Mouse (Mus musculus): ENCODE measurements around the gene Golim4. TPM values are rescaled to one million over a fixed set of nuclear protein-coding genes. Genes with fewer than 3 reads are reported as not detected.
"Not testable (repeated sequence)": the region's sequence is repeated elsewhere in the genome, so short reads cannot be mapped to it uniquely, and the experiment has no call there.

Gene Golim4
- total RNA-seq (2021): 10 to 100 TPM; 30.7 to 32.7 TPM

DNA sequence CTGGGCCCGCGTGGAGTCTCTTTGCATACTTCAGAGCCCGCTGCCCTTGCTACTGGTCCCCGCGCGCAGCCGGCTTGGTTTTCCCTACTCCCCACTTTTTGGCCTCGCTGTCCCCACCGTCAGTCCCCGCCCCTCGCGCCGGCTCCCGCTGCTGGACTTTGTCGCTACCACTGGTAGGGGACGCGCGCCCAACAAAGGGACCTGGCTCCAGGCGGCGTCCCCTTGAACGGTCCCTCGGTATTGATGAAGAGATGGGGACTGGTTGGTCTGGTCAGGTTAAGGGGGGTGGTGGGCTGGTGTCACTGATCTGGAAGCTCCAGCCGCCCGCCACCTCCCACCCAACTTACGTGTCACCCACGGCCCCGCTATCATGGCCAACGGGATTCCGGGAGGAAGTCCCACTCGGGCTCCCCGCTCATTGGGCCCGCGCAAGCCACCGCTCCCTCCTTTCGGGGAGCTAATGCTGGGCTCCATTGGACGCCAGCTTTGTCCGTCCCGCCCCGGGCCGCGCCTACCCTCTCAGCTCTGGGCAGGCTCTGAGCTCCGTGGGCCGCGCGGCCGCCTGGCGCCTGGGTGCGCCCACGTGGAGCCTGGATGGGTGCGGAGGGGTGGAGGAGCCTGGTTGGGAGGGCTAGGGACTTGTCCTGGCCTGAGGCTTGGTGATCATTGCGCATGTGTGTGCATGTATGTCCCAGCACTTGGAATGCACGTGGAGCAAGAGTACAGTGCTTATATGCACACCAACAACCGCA is at the start of gene Golim4:
TSS of gene Golim4 (minus strand) at position 399 of the 752 bp plus-strand sequence.
- intact Hi-C loops (cut with DNase I): loop anchor here (2.0 kb wide), 1 partner anchor 46 kb away; no protein-coding TSS in a partner anchor
- DNase-seq: peak; percentile 95 to 96

DNA sequence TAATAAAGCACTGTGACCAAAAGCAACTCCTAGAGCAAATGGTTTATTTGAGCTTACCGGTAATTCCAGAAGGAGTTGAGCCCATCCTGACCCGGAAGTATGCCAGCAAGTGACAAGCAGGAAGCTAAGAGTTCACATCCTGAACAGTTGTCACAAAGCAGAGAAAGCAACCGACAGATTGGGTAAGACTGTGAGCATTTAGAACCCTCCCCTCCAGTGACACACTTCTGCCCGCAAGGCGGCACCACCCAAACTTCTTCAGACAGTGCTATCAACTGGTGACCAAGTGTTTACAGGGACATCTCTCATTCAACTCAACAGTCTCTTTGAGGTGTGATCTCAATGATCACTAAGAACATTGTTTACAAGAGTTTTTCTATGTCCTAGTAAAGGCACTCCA is 48.9 kb upstream of the Golim4 start:
- intact Hi-C loops (cut with DNase I): no loop called here
- DNase-seq: no peak

DNA sequence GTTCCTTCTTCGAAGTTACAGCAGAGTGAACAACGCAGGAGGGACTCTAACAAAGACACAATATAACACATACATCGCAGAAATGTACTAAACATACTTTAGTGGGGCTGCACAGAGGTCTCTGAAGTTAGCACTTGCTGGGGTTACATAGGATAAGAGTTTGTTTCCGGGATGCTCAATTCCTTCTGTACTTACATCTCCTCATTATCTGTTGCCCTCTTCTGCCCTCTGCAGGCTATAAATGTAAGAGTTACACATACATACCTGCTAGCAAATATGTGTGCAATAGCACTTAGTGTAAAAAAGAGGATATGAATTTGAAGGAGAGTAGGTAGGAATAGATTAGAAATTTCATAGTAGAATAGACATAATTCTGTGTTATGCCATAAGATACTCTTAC is 44.4 kb upstream of the Golim4 start:
- intact Hi-C loops (cut with DNase I): loop anchor here (1.0 kb wide), 1 partner anchor 91 kb away; no protein-coding TSS in a partner anchor
- DNase-seq: peak; percentile 57 to 62

DNA sequence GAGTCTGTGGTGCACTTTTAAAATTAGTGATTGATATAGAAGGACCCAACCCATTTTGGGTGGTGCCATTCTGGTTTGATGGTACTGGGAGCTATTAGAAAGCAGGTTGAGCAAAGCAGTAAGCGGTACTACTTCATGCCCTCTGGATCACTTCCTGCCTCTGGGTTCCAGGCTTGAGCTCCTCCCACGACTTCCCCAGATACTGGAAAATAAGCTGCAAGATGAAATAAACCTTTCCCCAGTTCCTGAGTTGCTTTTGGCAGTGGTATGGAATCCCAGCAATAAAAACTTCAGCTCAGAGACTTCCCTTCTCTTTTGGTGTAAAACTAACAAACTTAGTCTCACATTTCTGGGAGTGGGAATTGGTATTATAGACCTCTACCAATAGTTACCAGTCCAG is 43.7 kb upstream of the Golim4 start:
- intact Hi-C loops (cut with DNase I): no loop called here
- no peak for DNase-seq

DNA sequence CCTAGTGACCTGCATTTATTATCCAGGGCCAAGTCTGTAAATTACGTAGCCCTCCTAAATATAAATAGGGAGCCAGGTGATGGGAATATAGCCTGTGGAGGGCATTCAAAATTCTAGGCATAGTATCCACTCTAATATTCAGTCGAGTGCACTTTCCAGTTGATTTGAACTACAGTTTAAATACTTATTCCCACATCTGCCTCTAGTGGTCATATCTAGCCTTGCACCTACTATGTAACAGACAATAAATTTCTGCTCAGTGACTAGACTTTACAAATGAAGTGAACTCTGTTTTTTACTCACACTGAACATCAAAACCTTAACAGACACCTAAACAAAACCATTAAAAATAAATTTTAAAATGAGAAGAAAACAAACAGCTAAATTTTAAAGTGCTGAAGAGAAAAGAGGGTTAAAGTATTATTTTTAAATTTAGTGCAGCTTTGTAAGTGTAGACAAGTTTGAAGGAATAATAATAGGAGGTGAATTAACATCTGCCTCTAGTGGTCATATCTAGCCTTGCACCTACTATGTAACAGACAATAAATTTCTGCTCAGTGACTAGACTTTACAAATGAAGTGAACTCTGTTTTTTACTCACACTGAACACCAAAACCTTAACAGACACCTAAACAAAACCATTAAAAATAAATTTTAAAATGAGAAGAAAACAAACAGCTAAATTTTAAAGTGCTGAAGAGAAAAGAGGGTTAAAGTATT is 24.4 kb upstream of the Golim4 start:
- peak; percentile 5 to 16 for DNase-seq
- intact Hi-C loops (cut with DNase I): not testable (repeated sequence)

DNA sequence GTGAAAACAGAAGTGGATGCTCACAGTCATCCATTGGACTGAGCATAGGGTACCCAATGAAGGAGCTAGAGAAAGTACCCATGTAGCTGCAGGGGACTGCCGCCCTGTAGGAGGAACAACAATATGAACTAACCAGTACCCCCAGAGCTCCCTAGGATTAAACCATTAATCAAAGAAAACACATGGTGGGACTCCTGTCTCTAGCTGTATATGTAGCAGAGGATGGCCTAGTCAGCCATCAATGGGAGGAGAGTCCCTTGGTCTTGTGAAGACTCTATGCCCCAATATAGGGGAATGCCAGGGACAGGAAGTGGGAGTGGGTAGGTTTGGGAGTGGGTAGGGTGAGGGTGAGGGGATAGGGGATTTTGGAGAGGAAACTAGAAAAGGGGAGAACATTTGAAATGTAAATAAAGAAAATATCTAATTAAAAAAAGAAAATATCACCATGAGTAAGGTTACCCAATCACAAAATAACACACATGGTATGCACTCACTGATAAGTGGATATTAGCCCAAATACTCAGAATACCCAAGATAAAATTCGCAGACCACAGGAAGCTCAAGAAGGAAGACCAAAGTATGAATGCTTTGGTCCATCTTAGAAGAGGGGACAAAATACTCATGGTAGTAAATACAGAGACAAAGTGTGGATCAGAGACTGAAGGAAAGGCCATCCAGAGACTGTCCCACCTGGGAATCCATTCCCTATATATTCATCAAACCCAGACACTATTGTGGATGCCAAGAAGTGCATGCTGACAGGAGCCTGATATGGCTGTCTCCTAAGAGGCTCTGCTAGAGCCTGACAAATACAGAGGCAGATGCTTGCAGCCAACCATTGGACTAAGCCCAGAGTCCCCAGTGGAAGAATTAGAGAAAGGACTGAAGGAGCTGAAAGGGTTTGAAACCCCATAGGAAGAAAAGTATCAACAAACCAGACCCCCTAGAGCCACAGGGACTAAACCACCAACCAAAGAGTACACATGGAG is 6.3 kb upstream of the Golim4 start:
- intact Hi-C loops (cut with DNase I); DNase-seq: not testable (repeated sequence)

DNA sequence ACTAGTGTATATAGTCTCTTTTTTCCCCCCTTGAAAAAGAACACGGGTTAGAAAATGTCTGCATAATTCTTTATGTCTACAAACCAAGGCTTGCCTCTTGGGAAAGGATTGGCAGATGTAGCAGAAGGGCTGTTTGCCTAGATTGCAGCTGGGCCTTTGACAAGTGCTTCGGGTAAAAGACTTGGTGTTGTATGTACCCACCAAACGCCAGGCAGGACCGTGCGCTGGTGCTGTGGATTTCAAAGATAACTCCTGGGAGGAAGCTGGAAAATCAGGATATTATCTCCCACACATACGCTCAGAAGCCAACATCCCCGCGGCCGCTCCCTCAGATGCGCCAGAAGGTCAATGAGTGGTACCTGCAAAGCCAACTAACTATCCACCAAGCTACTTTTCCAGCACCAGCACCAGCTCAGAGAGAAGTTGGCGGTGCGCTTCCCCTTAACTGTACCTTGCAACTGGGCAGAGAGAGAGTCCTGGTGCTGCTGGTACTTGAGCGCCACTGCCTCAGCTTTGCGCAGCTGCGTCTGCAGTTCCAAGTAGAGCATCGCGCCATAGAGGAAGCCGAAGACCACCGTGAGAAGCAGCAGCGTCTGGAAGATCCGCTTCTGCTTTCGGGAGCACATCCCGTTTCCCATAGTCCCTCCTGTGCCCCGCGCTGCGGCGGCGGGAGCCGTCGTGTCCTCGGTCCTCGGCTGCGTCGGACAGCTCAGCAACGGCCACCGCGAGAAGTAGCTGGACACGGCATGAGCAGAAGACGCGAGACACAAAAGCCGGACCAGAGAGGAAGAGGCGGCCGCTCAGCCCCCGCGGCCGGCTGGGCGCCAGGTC is 873 bp downstream of the Golim4 start:
- intact Hi-C loops (cut with DNase I): loop anchor here (2.0 kb wide), 1 partner anchor 45 kb away; no protein-coding TSS in a partner anchor
- DNase-seq: peak; percentile 24 to 31

DNA sequence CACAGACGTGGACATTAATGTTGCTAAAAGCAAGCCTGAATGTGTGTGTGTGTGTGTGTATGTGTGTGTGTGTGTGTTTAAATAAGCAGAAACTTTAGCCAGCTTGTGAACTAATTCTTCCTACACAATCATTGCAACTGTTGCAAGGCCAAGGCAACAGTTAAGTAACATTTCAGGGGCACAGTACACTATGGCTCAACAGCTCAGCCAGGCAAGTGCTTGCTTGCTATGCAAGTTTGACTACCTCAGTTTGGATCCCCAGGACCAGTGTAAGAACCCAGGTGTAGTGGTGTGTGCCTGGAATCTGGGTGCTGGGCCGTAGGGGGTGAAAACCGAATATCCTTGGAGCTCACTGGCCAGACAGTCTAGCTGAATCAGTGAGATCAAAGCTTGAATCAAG is 2.6 kb downstream of the Golim4 start:
- DNase-seq: no peak
- intact Hi-C loops (cut with DNase I): no loop called here

DNA sequence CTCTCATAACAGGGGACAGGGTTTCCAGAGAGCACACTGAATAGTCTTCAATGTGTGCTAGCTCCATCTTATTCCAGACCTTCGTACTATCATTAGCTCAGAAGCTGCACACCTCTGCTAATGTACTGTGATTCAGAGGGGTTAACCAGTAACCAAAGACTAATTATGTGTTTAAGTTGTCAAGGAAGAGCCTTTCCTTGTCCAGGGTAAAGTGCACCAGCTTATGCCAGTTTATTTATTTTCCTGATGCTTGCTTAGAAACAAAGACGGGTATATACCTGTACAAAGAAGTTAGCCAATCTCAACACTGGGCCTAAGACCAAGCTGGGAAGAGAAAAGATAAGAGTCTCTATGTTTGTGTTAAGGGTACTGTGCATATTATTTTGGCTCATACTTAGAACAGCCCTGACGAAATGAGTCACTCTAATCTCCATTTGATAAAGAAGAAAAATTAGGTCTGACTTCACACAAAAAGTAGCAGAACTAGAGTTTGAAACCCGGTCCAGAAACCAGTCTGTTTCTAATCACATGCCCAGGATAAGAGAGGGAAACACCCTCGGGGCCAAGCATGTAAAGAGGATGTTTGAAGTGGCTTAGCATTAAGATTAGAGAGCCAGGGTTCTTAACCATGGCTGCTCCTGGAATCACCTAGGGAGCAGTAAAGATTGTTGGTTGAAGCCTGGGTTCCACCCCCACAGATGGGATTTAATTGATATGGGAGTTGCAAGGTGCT is 4.3 kb downstream of the Golim4 start:
- intact Hi-C loops (cut with DNase I): no loop called here
- peak in 1 of 2 experiments; percentile 8 for DNase-seq

DNA sequence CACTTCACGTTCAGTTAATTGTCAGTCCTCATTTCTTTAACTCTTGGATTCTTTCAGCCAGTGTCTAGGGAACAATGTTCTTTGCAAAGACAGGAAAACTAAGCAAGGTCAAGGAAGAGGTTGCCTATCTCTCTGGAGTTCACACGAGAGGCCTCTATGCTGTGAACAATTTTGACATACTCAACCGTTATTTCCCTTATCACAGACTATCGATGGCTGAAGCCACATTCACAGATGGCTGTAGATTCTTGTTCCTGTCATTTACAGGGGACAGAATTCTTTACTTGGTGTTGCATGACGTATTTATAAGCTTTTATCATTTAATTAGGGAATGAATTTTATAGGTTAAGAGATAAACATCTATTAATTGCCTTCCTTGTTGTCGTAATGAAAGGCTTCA is 5.9 kb downstream of the Golim4 start:
- intact Hi-C loops (cut with DNase I): no loop called here
- DNase-seq: no peak

DNA sequence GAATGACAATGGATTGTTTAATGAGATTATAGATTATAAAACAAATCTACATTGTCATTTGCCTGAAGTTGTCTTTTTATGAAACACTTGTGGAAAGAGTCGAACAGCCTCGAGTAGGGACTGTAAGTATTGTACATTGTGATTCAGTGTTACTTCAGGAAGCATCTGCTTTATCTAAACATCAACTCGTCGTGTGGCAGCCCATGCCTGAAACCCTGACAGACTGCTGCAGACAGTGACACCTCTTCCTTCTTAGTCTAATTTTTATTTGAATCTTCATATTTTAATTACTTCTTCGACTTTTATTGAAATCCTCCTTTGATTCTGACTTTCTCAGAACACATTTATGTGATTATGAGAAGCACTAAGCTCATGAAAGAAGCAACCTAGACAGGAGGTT is 7.4 kb downstream of the Golim4 start:
- no peak for DNase-seq
- intact Hi-C loops (cut with DNase I): no loop called here

DNA sequence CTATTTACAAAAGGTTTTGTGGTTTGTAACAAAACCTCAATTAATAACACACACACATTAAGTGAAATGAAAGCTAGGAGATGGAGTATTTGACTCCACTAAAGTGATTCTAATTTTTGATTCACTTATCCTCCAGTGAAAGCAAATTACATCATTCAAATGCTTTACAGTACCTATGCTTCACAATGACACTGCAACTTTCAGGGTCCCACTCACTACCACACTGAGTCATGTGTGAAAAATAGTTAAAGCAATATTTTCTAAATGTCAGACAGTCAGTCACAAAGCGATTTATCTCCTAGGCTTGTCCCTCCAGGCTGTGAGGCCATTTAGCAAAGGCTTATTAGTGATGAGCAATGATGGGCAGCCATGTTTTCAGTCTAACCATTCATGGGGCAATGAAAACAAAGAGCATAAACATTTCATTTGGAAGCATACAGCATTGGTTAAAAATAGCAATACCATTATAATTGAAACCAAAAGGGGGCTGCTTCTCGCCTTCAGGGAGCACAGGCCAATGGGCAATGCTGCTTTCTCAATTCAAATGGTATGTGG is 8.1 kb downstream of the Golim4 start:
- intact Hi-C loops (cut with DNase I): no loop called here
- no peak for DNase-seq

DNA sequence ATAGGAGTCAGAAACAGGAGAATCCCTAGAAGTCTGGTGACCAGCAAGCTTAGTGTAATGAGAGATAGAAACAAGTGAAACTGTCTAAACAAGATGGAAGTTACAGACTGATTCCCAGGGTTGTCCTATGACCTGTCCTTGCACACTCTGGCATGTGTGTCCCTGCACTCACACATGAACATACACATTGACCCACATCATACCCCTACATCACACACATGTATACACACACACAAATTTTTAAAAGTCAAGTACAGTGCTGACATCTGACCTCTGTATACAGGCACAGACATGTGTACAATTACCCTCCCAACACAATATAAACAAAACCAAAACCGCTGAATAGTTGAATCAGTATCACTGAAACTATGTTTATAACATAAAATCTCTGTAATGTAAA is 8.7 kb downstream of the Golim4 start:
- intact Hi-C loops (cut with DNase I): no loop called here
- DNase-seq: no peak

DNA sequence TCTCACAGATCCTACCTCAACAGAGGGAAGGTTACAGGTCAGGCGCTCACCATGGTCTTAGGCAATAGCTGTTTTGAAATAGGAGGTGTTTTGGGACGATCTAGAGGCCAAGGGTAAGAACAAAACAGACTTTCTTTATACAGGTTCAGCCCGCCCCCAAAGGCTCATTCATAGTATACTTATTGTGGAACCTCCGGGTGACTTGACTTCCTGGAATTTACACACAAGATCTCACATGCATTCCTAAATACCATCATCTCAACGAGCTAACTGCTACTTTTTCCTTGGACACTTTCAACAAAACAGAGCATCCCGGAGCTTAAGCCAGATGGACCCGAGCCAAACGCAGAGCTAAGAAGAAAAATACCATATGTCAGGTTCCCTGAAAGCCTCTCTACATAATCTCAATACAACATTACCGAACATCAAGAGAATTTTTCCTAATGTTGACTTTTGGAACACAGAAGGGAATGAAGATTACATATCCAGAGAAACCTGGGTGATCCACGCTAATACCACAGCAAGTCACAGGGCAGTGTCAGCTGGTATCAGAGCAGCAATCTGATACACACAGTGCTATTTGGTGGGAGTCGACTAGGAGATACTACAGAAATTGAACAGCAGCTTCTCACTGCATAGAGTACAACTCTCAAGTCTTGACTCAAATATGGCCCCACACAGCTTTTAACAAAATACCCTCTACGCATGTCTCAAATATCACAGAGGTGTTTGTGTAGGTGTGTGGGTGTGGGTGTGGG is 14.3 kb downstream of the Golim4 start:
- intact Hi-C loops (cut with DNase I): no loop called here
- DNase-seq: peak; percentile 31 to 33

DNA sequence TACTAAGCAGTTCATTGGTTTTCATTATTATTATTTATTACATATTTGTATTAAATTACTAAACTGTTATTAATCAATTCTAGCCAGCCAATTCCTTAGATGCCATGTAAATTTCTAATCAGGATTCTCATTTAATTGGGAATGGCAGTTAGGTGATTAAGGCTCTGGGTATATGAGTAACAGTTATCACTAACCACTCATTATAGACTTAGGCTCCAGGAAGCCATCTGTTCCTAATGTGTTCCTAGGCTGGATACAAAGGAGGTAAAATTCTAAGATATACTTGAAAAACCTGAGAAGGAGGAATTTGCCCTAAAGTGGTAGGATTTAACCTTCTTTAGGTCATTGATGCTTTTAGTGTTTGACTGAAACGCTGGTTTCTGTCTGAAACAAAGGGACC is 14.9 kb downstream of the Golim4 start:
- intact Hi-C loops (cut with DNase I): no loop called here
- no peak for DNase-seq

DNA sequence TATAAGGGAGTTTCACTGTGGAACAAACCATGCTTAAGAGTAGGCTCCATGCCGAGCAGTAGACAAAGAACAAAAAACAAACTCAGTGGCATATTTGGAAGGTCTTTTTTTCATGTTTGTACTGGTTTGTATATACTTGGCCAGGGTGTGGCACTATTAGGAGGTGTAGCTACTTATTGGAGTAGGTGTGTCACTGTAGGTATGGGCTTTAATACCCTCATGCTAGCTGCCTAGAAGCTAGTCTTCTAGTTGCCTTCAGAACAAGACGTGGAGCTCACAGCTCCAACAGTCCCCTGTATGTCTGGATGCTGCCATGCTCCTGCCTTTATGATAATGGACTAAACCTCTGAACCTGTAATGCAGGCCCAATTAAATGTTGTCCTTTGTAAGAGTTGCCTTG is 20.6 kb downstream of the Golim4 start:
- intact Hi-C loops (cut with DNase I): no loop called here
- DNase-seq: no peak

DNA sequence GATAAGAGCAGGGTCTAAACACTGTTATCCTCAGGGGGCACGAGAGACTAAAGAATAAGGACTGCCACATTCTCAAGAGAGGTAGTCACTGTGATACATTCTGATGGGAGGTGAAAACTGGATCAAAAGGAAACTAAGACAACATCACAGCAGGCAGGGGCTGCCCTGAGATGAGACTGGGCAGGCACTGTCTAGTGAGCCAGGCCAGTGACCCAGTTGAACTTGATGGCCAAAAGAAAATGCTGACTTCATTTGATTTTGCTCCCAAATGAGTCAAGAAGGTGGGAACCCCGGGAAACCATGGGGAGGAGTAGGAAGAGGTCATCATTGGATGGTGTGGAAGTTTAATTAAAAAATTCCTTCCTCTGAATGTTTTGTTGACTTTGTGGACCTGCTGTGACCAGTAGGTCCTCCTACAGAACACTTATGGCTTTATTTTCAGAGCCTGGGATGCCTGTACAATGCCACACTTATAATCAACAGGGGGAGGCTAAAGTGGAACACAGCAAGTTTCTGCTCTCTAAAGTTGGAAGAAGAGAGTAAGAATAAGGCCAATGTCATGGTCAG is 26.0 kb downstream of the Golim4 start:
- DNase-seq: no peak
- intact Hi-C loops (cut with DNase I): no loop called here

All from heart, postnatal 10 days (tissue).